Mouse (Mus musculus): ENCODE measurements around the gene Nup214.

The Nup214 gene

GRCm38 (mm10) chr2:32095351-32096121 lies 121.3 kb downstream of the Nup214 start, which contains the start of gene Plpp7:
Gene Plpp7 (plus strand): TSS chr2:32095528.
- in situ Hi-C loops (cut with MboI, MseI): no loop called here

DNA sequence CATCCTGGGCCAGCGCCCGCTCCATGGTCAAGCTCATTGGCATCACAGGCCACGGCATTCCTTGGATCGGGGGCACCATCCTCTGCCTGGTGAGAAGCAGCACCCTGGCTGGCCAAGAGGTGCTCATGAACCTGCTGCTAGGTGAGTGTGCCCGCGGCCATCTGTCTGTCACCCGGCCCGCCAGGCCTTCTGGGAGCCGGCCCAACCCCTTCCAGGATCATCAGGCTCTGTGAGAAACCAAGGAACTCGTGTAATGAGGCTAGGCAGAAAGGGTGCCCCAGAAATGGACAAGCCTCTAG lies 121.8 kb downstream of the Nup214 start:
- in situ Hi-C loops (cut with MboI, MseI): no loop called here

DNA sequence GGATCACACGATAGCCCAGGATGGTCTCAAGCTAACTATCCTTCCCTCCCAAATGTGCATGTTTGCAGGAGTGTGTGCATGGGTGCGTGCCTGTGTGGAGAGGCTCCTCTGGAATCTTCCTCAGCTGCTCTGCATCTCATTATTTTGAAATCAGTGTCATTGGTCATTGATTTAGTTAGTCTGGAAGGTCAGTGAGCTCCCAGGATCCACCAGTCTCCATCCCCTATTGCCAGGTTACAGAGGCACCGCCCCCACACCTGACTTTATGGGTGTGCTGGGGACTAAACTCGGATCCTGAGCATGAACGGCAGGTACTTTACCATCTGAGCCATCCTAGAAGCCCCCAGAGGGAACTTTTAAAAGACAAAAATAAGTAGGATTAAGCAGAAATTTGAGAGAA lies 128.7 kb downstream of the Nup214 start:
- in situ Hi-C loops (cut with MboI, MseI): no loop called here

DNA sequence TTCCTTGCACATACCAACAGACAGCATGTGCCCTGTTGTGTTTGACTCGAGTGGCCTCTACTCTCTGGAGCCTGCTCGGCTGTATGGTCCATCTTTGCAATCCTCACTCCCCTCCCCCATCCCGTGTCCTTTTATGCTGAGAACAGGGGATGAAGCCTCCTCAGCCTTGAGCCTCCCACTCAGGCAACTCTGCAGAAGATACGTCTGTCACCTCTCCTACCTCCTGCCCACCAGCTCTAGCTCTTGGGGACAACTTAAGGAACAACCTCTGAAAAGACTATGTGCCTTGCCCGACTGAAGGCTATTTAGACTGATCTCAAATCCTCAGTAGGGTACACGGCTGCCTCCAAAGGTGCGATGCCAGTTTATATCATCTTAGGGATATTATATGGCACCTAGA lies 129.3 kb downstream of the Nup214 start:
- in situ Hi-C loops (cut with MboI, MseI): no loop called here
